Mouse (Mus musculus) liver, postnatal 0 days (tissue): ENCODE measurements around the gene Tmem135. TPM values are rescaled to one million over a fixed set of nuclear protein-coding genes. Genes with fewer than 3 reads are reported as not detected.

Experiments
- ATAC-seq: fragments of 200-750 bp; cut with Nextera tagmentation; 2 replicates; pipeline ENCODE4 v1.8.0; 2017; ENCODE audit warnings: mild to moderate bottlenecking, moderate library complexity
- DNase-seq: peaks from one replicate; pipeline ENCODE4 v3.0.0-alpha.2; 2016
- H3K27ac ChIP-seq: fragments of 300-500 bp; sonication (generic); 2 replicates; pipeline ENCODE4 v1.5.1; 2014; ENCODE audit warnings: antibody characterized with exemption, moderate library complexity, mild to moderate bottlenecking, low read depth
- H3K27me3 ChIP-seq: fragments of 300-500 bp; sonication (generic); 2 replicates; pipeline ENCODE4 v1.6.1; 2014; ENCODE audit warnings: low read length, control low read depth, mixed read lengths; ENCODE audit not compliant: insufficient read depth
- H3K36me3 ChIP-seq: fragments of 300-500 bp; sonication (generic); replicated peaks from 2 replicates; pipeline ENCODE4 v1.6.1; 2014; ENCODE audit warnings: mild to moderate bottlenecking, control low read depth, low read length, moderate library complexity, mixed read lengths; ENCODE audit not compliant: insufficient read depth
- H3K4me1 ChIP-seq: fragments of 300-500 bp; sonication (generic); 2 replicates; pipeline ENCODE4 v1.6.1; 2014; ENCODE audit warnings: antibody characterized with exemption, mild to moderate bottlenecking, control low read depth; ENCODE audit not compliant: insufficient read depth
- H3K4me2 ChIP-seq: fragments of 300-500 bp; sonication (generic); 2 replicates; pipeline ENCODE4 v1.6.1; 2014; ENCODE audit warnings: low read depth, mild to moderate bottlenecking, low read length, moderate library complexity, mixed read lengths
- H3K4me3 ChIP-seq: fragments of 300-500 bp; sonication (generic); 2 replicates; pipeline ENCODE4 v1.5.1; 2014; ENCODE audit warnings: low read depth, low read length
- H3K9ac ChIP-seq: fragments of 300-500 bp; sonication (generic); replicated peaks from 2 replicates; pipeline ENCODE4 v1.6.1; 2014; ENCODE audit warnings: mild to moderate bottlenecking, moderate library complexity
- H3K9me3 ChIP-seq: fragments of 300-500 bp; sonication (generic); 2 replicates; pipeline ENCODE4 v1.6.1; 2016; ENCODE audit warnings: mild to moderate bottlenecking, control low read depth, low read length, mixed read lengths
- CTCF ChIP-seq: sonication (generic); IDR thresholded peaks from 2 replicates; pipeline ENCODE4 v1.5.1; 2016; ENCODE audit warnings: antibody characterized with exemption, low read depth
- EP300 ChIP-seq: IDR thresholded peaks from 2 replicates; pipeline ENCODE4 v1.6.1; 2016; ENCODE audit warnings: antibody characterized with exemption, low read depth, mild to moderate bottlenecking
- WGBS: fragments of 180-500 bp; shearing (Covaris S2); extraction: QIAGEN DNeasy Blood & Tissue Kit; methylation state at CpG from one replicate; pipeline ENCODE4 v1.1.7; 2014; ENCODE audit not compliant: insufficient replicate concordance; 5-methylcytosine and 5-hydroxymethylcytosine counted together
- polyA plus RNA-seq: library from polyadenylated mRNA; unstranded; fragments of >200 nt; fragmentation: Nextera tagmentation; extraction: Ambion mirVana; gene quantifications from 2 replicates; pipeline ENCODE4 v1.2.1, GENCODE M21; 2015

Tmem135 gene
- polyA plus RNA-seq, 1 experiment from 2014 or later = 31.7 TPM

DNA sequence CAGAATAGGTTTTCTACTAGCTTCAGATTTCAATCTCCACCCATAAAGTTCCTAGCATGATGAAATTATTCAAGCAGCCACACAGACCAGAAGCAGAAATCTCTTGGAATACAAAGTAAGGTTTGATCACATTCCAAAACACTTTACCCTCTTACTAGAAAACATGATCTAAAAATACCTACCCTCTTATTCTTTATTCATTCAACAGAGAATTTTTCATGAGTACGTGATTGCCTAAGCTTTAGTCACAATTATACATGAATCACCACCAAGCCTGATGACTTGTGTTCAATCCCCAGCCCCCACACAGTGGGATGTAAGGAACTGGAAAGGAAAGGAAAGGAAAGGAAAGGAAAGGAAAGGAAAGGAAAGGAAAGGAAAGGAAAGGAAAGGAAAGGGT, 136.5 kb downstream of the Tmem135 start:
- TF ChIP-seq EP300 (no peak), CTCF (no peak)
- no peaks in the 10 kb centered on the region; the same call in 1 of the 2 replicates for H3K36me3 ChIP-seq
- no peaks in the 10 kb centered on the region; the same call in 1 of the 2 replicates for H3K4me1 ChIP-seq
- ATAC-seq (no peak), DNase-seq (no peak)
- WGBS = 82% methylated on average over 1 of the region's 1 CpGs
- H3K4me3 ChIP-seq = no peak overlapping the region
- H3K9ac ChIP-seq = no peak overlapping the region
- H3K9me3 ChIP-seq = no peaks in the 10 kb centered on the region
- no peak overlapping the region for H3K27ac ChIP-seq
- no peaks in the 10 kb centered on the region for H3K27me3 ChIP-seq
- H3K4me2 ChIP-seq = no peak overlapping the region

DNA sequence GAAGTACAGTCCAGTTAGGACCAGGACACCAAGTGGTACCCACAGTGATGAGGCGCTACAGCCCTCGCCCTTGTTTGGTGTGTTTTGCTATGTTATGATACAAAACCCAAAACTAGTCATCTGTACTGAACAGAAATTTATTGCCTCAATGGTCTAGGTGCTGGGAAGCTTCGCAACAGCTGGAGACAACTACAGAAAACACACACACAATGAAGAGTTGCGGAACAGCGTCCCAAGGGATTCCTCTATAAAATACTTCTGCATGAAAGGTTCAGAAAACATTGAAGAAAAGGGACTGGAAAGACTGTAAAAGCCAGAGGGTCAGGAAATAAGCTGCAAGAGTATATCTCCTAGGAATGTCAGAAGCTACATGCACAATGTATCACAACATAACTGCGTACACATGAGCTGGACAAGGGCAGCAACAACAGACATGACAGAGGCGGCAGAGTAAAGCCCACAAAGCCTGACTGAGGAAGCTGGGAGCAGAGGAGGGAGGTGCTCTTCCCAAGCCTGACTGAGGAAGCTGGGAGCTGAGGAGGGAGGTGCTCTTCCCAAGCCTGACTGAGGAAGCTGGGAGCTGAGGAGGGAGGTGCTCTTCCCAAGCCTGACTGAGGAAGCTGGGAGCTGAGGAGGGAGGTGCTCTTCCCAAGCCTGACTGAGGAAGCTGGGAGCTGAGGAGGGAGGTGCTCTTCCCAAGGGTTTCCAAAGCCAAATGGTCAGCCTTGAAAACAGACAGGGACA, 137.8 kb downstream of the Tmem135 start:
- Histone ChIP-seq H3K27ac (no peak overlapping the region), H3K36me3 (no peaks in the 10 kb centered on the region), H3K4me3 (no peak overlapping the region), H3K9me3 (no peaks in the 10 kb centered on the region), H3K4me2 (no peak overlapping the region), H3K4me1 (no peaks in the 10 kb centered on the region; the same call in 1 of the 2 replicates), H3K9ac (no peak overlapping the region), H3K27me3 (no peaks in the 10 kb centered on the region)
- DNase-seq (no peak), ATAC-seq (no peak)
- WGBS = 76% methylated on average over 7 of the region's 7 CpGs
- TF ChIP-seq EP300 (no peak), CTCF (no peak)

DNA sequence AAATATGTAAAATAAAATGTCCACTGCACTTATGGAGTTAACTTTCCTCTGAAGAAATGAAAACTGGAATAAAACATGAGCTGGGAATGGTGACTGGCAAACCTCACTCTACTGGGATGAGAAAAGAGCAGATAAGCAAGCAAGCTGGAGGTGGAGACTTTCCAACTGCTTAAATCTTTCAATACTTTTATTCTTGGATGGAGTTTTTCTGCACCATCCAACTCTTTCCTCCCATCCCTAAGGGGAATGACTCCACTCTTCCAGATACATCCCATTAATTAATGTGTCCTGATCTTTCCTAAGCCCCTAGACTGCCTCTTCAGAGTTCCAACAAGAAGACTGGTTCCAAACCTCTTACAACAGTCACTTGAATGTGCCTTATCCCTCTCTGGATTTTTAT, 143.1 kb downstream of the Tmem135 start:
- H3K9ac ChIP-seq = no peak overlapping the region
- ATAC-seq = no peak
- H3K9me3 ChIP-seq = no peaks in the 10 kb centered on the region
- no peaks in the 10 kb centered on the region for H3K27me3 ChIP-seq
- DNase-seq = no peak
- no peak overlapping the region for H3K27ac ChIP-seq
- no peak overlapping the region for H3K4me3 ChIP-seq
- TF ChIP-seq CTCF (no peak), EP300 (no peak)
- H3K4me2 ChIP-seq = no peak overlapping the region
- no peaks in the 10 kb centered on the region; the same call in 1 of the 2 replicates for H3K4me1 ChIP-seq
- H3K36me3 ChIP-seq = no peaks in the 10 kb centered on the region

DNA sequence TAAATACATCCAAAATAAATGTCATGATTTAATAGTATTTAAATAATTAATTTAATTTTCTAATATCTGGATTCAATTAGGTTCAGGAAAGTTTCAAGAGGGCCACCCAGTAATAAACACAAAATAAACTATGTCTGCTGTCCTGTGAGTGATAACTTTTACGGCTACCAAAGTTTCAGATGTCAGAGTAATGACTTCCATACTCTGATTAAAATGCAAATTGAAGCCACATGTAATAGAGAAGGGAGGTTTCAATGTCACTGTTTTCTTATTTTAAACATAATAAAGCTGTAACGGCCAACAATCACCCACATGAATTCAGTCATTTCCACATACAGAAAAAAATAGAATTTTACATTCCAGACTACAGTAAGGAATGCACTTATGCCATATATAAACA, 145.2 kb downstream of the Tmem135 start:
- ATAC-seq (no peak), DNase-seq (no peak)
- Histone ChIP-seq H3K9me3 (no peaks in the 10 kb centered on the region), H3K4me2 (no peak overlapping the region), H3K27ac (no peak overlapping the region), H3K9ac (no peak overlapping the region), H3K4me1 (no peaks in the 10 kb centered on the region; the same call in 1 of the 2 replicates), H3K27me3 (no peaks in the 10 kb centered on the region), H3K4me3 (no peak overlapping the region), H3K36me3 (no peaks in the 10 kb centered on the region)
- WGBS = 76% methylated on average over 2 of the region's 2 CpGs
- no peak for TF ChIP-seq EP300
- no peak for TF ChIP-seq CTCF

DNA sequence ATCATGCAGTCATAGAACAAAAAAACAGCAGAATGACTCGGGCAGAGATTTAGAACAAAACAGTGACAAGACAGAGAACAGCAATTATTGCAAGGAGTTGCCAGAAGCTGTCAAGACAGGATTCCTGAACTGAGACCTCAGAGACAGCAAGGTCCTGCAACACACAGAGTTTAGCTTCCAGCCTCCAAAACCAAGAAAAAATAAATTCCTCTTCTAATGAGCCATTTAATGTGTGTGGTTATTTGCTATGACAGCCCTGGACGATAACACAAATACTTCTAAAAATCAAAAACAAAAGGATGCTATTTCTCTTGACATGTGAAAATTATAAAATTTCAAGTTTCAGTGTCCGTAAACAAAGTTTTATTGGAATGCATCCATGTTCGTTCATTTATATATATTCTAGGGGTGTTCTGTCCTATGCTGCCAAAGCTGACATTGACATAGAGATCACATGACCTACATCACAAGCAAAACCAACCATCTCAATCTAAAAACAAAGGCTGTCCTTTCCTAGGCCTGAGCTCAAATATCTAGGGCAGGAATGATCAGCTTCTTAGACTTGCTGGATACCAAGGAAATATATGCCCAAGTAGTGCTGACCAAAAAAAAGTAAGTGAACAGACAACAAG, 146.0 kb downstream of the Tmem135 start:
- Histone ChIP-seq H3K4me1 (no peaks in the 10 kb centered on the region; the same call in 1 of the 2 replicates), H3K4me3 (no peak overlapping the region), H3K9me3 (no peaks in the 10 kb centered on the region), H3K27ac (no peak overlapping the region), H3K4me2 (no peak overlapping the region), H3K27me3 (no peaks in the 10 kb centered on the region), H3K36me3 (no peaks in the 10 kb centered on the region), H3K9ac (no peak overlapping the region)
- WGBS = 75% methylated on average over 4 of the region's 4 CpGs
- TF ChIP-seq EP300 (no peak), CTCF (no peak)
- ATAC-seq = no peak
- DNase-seq = no peak

DNA sequence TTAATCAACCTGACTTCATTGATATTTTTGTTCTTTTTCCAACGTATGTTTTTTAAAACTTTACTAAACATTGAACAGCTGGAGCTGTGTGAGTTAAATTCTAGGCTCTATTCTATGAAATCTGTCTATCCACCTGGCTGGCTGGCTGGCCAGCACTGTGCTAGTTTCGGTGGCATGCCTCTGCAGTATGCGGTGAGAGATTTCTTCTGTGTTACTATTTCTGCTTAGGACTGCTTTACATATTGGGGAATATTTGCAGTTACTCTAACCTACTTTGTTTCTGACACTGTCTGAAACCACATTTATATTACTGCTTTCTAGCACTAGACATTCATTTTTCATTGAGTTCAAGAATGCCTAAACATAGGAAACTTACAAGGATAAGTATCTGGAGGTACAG, 150.2 kb downstream of the Tmem135 start:
- H3K27ac ChIP-seq = no peak overlapping the region
- H3K4me1 ChIP-seq = peaks cover 2% of the 10 kb centered on the region; the same call in 1 of the 2 replicates
- H3K9me3 ChIP-seq = no peaks in the 10 kb centered on the region
- WGBS = 74% methylated on average over 3 of the region's 3 CpGs
- DNase-seq (no peak), ATAC-seq (no peak)
- no peaks in the 10 kb centered on the region for H3K27me3 ChIP-seq
- H3K9ac ChIP-seq = no peak overlapping the region
- no peak overlapping the region for H3K4me3 ChIP-seq
- H3K4me2 ChIP-seq = no peak overlapping the region
- H3K36me3 ChIP-seq = no peaks in the 10 kb centered on the region
- TF ChIP-seq CTCF (no peak), EP300 (no peak)
